17 mouse cellular contexts compared by ENCODE assay signal in genomic region chr14:61603069-61603755, GRCm38 (mm10). TPM values are rescaled to one million over a fixed set of nuclear protein-coding genes. Genes with fewer than 3 reads are reported as not detected.
A peak's percentile ranks its signal among the peaks of the same experiment; 100 is the strongest.
DNase-seq lines count a peak whose midpoint lies in the region; ATAC-seq and TF ChIP-seq lines count a peak whose summit lies in the region.
"Had no signal": no experiment of that assay in that cellular context is flagged by ENCODE, and none has a peak within 500 bp of the region (broad histone marks: within the 10 kb centered on the region; RNA-seq: fewer than 3 reads in every experiment).

No protein-coding gene starts in this region.

- H3K4me2 ChIP-seq in neural tube, embryonic 13.5 days: peak overlapping the region; percentile 23
- H3K4me2 ChIP-seq: limb, embryonic 12.5 days had no signal

- no peak overlapping the region for H3K4me3 ChIP-seq in cerebellum, adult 2 months (replicated peaks; ENCODE audit: insufficient read depth, low read depth, low read length)
- no peak overlapping the region for H3K4me3 ChIP-seq in neural tube, embryonic 13.5 days
- H3K4me3 ChIP-seq: limb, embryonic 12.5 days had no signal

- no peak for ATAC-seq in neural tube, embryonic 13.5 days (ENCODE audit: low read depth)
- ATAC-seq: Patski had no signal

- DNase-seq in cerebellum, adult 2 months: no peak
- no peak for DNase-seq in cerebellum, postnatal 36 days
- peak; percentile 18 for DNase-seq in lung, postnatal 36 days
- DNase-seq in lung, postnatal 25 days (ENCODE audit: low spot score): no peak
- DNase-seq in ZHBTc4 (ENCODE audit: low read depth, low spot score): peak; percentile 81
- no peak for DNase-seq in adrenal gland, adult 18-20 months (ENCODE audit: low spot score in 2 of 2)
- DNase-seq in adrenal gland, postnatal 25 days: no peak
- DNase-seq: adrenal gland, postnatal 10 days; heart, adult 11 months; heart, postnatal 36 days; kidney, adult 8-10 months; lung, adult 18-20 months had no signal

- H3K27me3 ChIP-seq in cerebellum, adult 2 months (ENCODE audit: control insufficient read depth, insufficient read depth, low read length): no peaks in the 10 kb centered on the region
- H3K27me3 ChIP-seq in neural tube, embryonic 13.5 days: no peaks in the 10 kb centered on the region
- H3K27me3 ChIP-seq: limb, embryonic 12.5 days; Patski had no signal

- TF ChIP-seq CTCF in cerebellum, adult 2 months (IDR thresholded peaks at IDR 0.05; ENCODE audit: borderline replicate concordance, insufficient read depth, low read depth, low read length): no peak

- H3K36me3 ChIP-seq in neural tube, embryonic 13.5 days: peaks cover 48% of the 10 kb centered on the region

- peak overlapping the region; percentile 56; the same call in 1 of the 2 replicates for H3K27ac ChIP-seq in cerebellum, adult 2 months (ENCODE audit: insufficient read depth, low read length)
- H3K27ac ChIP-seq in neural tube, embryonic 13.5 days (replicated peaks): peak overlapping the region; percentile 62
- H3K27ac ChIP-seq: limb, embryonic 12.5 days had no signal

- WGBS in cerebellum, adult 2 months: 74% methylated on average over 8 of the region's 8 CpGs
- 58% methylated on average over 8 of the region's 8 CpGs for WGBS in neural tube, embryonic 13.5 days

- H3K9me3 ChIP-seq in neural tube, embryonic 13.5 days: no peaks in the 10 kb centered on the region
- H3K9me3 ChIP-seq: limb, embryonic 12.5 days had no signal

- no peak overlapping the region for H3K9ac ChIP-seq in neural tube, embryonic 13.5 days
- H3K9ac ChIP-seq: limb, embryonic 12.5 days had no signal

- no peak for TF ChIP-seq POLR2A in cerebellum, adult 2 months (IDR thresholded peaks at IDR 0.05; ENCODE audit: borderline replicate concordance, insufficient read depth, low read length)

- peaks cover 3% of the 10 kb centered on the region for H3K4me1 ChIP-seq in cerebellum, adult 2 months (ENCODE audit: control insufficient read depth, insufficient read depth, low read length)
- H3K4me1 ChIP-seq in neural tube, embryonic 13.5 days (replicated peaks): peaks cover 32% of the 10 kb centered on the region

RNA-seq across cellular contexts. Expression of gene Kcnrg, which starts 4.0 kb away (rescaled TPM):
- polyA plus RNA-seq in cerebellum, adult 2 months (2012; rRNA removed): 0.51 and 0.73 TPM in 2 replicates
- 3.2 and 3.3 TPM in 2 replicates for polyA plus RNA-seq in neural tube, embryonic 13.5 days (2015; fragmentation: Nextera tagmentation; extraction: Ambion mirVana)
- under 1 TPM; 0.16 to 0.27 TPM for total RNA-seq in adrenal gland, adult 18-20 months (2021)
- 0.27 and 0.52 TPM in 2 replicates for total RNA-seq in adrenal gland, postnatal 25 days (2021)
- total RNA-seq: heart, postnatal 36 days; megakaryocyte-erythroid progenitor cell, adult 5-6 weeks had no signal
- polyA plus RNA-seq: spleen, adult 2 months had no signal

RNA-seq across cellular contexts. Expression of gene Trim13, which starts 5.2 kb away (rescaled TPM):
- polyA plus RNA-seq in cerebellum, adult 2 months (2012; rRNA removed): 14.6 and 16.7 TPM in 2 replicates
- polyA plus RNA-seq in neural tube, embryonic 13.5 days (2015; fragmentation: Nextera tagmentation; extraction: Ambion mirVana): 58.9 and 59.0 TPM in 2 replicates
- total RNA-seq in adrenal gland, adult 18-20 months (2021): 1 to 10 TPM; 8.8 to 10.0 TPM
- 7.0 and 9.2 TPM in 2 replicates for total RNA-seq in adrenal gland, postnatal 25 days (2021)

RNA-seq across cellular contexts. Expression of gene Spryd7, which starts 46.5 kb away (rescaled TPM):
- 41.1 and 41.7 TPM in 2 replicates for polyA plus RNA-seq in cerebellum, adult 2 months (2012; rRNA removed)
- 43.2 and 47.0 TPM in 2 replicates for polyA plus RNA-seq in neural tube, embryonic 13.5 days (2015; fragmentation: Nextera tagmentation; extraction: Ambion mirVana)
- total RNA-seq in adrenal gland, adult 18-20 months (2021): 10 to 100 TPM; 17.7 to 22.3 TPM
- 18.0 and 18.2 TPM in 2 replicates for total RNA-seq in adrenal gland, postnatal 25 days (2021)

Comparison
In these comparisons a context has a peak if more than half of its experiments do, and no peak if none do; other contexts are left out.
1. DNase-seq: peak in lung, postnatal 36 days (single experiment) and ZHBTc4 (single experiment); none in cerebellum, adult 2 months (0 of 2), cerebellum, postnatal 36 days (0 of 2), lung, postnatal 25 days (single experiment), adrenal gland, adult 18-20 months (0 of 2) and adrenal gland, postnatal 25 days (single experiment).